Mouse (Mus musculus) stomach, postnatal 0 days (tissue): Measurements from ENCODE around the gene Ddb1. TPM values are rescaled to one million over a fixed set of nuclear protein-coding genes. Genes with fewer than 3 reads are reported as not detected.
A peak's percentile ranks its signal among the peaks of the same experiment; 100 is the strongest.

ENCODE experiments used
- ATAC-seq: fragments of 200-750 bp; cut with Nextera tagmentation; 2 replicates; pipeline ENCODE4 v1.8.0; 2017; ENCODE audit not compliant: low FRiP score, low TSS enrichment
- DNase-seq: peaks from one replicate; pipeline ENCODE4 v3.0.0-alpha.2; 2016; ENCODE audit warnings: low spot score
- H3K27ac ChIP-seq: fragments of 300-500 bp; sonication (generic); replicated peaks from 2 replicates; pipeline ENCODE4 v1.5.1; 2014; ENCODE audit warnings: mild to moderate bottlenecking, control low read depth
- H3K27me3 ChIP-seq: fragments of 300-500 bp; sonication (generic); 2 replicates; pipeline ENCODE4 v1.6.1; 2014; ENCODE audit warnings: low read length; ENCODE audit not compliant: control insufficient read depth, insufficient read depth
- H3K36me3 ChIP-seq: fragments of 300-500 bp; sonication (generic); 2 replicates; pipeline ENCODE4 v1.6.1; 2014; ENCODE audit warnings: low read length, mixed read lengths; ENCODE audit not compliant: control insufficient read depth, insufficient read depth
- H3K4me1 ChIP-seq: fragments of 300-500 bp; sonication (generic); replicated peaks from 2 replicates; pipeline ENCODE4 v1.6.1; 2014; ENCODE audit warnings: antibody characterized with exemption; ENCODE audit not compliant: control insufficient read depth, insufficient read depth
- H3K4me2 ChIP-seq: fragments of 300-500 bp; sonication (generic); replicated peaks from 2 replicates; pipeline ENCODE4 v1.6.1; 2014; ENCODE audit warnings: low read depth, mild to moderate bottlenecking, control low read depth, moderate library complexity
- H3K4me3 ChIP-seq: fragments of 300-500 bp; sonication (generic); 2 replicates; pipeline ENCODE4 v1.5.1; 2014; ENCODE audit warnings: low read depth, low read length, control low read depth
- H3K9ac ChIP-seq: fragments of 300-500 bp; sonication (generic); 2 replicates; pipeline ENCODE4 v1.6.1; 2014; ENCODE audit warnings: mild to moderate bottlenecking, low read length, control low read depth, mixed read lengths
- H3K9me3 ChIP-seq: fragments of 300-500 bp; sonication (generic); 2 replicates; pipeline ENCODE4 v1.6.1; 2016; ENCODE audit warnings: low read length; ENCODE audit not compliant: control insufficient read depth
- CTCF ChIP-seq: IDR thresholded peaks from 2 replicates; pipeline ENCODE4 v1.5.1; 2016; ENCODE audit warnings: antibody characterized with exemption, low read depth, mild to moderate bottlenecking, moderate library complexity
- EP300 ChIP-seq: optimal IDR thresholded peaks from 2 replicates; pipeline ENCODE3; 2016; ENCODE audit warnings: antibody characterized with exemption
- WGBS: fragments of 180-500 bp; shearing (Covaris S2); extraction: QIAGEN DNeasy Blood & Tissue Kit; methylation state at CpG from one replicate; pipeline ENCODE4 v1.1.7; 2014; 5-methylcytosine and 5-hydroxymethylcytosine counted together
- polyA plus RNA-seq: library from polyadenylated mRNA; unstranded; fragments of >200 nt; fragmentation: Nextera tagmentation; extraction: Ambion mirVana; gene quantifications from 2 replicates; pipeline ENCODE4 v1.2.1, GENCODE M21; 2015

Gene Ddb1
- polyA plus RNA-seq, 1 experiment from 2014 or later: 110 TPM

DNA sequence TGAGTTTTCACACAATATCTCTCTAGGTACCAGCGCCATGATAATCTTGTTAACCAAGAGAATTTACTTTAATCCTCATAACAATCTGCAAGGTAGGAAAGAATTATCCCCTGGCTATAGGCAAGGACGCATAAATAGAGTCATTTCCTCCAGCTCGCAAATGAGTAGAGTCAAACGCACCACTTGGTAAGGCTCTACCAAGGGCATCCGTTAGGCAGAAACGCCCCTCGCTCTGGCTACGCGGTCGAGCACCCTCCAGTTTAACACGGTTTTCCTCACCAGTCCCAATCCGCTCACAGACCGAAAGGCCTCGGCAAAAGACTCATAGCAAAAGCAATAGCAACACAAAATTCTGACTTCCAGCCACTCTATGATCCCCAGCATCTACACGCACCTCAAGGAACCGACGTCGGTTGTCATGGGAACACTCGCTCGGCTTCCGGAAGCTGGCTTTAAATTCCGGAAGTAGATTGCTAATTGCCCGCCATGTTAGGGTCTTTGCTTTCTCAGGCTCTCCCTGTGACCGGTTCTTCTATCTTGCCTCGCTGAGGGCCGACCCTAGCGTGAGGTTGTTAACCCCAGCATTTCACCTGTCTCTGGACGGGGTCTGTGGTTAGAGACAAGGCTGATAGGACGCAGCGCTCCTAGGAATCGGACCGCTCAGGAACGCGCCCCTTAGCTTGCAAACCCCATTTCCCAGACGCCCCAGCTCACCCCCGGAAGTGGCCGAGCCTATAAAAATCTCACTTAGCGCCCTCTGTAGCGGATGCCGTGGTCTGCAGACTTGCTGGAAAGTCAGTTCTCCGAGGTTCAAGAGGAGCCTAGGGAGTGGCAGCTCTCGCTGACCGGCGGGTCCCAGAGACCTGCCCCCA, 28.2 kb upstream of the Ddb1 start, which contains the start of the genes Cyb561a3 and Tmem138:
Cyb561a3 (plus strand) TSS at position 483 of the 872 bp plus-strand sequence.
Tmem138 (minus strand) TSS at position 673 of the 872 bp plus-strand sequence.
- Histone ChIP-seq H3K9ac (peak within 1 kb of the TSS; percentile 76), H3K4me3 (peak within 1 kb of the TSS; percentile 62), H3K27me3 (no peaks in the 10 kb centered on the region), H3K36me3 (peaks cover 4% of the 10 kb centered on the region; the same call in 1 of the 2 replicates), H3K27ac (peak within 1 kb of the TSS; percentile 31), H3K4me2 (peak within 1 kb of the TSS; percentile 88), H3K4me1 (no peaks in the 10 kb centered on the region), H3K9me3 (no peaks in the 10 kb centered on the region)
- under 1% methylated on average over 44 of the region's 44 CpGs for WGBS
- DNase-seq: peak; percentile 94
- TF ChIP-seq EP300 (no peak), CTCF (peak; percentile 78)
- peak; percentile 95 for ATAC-seq

DNA sequence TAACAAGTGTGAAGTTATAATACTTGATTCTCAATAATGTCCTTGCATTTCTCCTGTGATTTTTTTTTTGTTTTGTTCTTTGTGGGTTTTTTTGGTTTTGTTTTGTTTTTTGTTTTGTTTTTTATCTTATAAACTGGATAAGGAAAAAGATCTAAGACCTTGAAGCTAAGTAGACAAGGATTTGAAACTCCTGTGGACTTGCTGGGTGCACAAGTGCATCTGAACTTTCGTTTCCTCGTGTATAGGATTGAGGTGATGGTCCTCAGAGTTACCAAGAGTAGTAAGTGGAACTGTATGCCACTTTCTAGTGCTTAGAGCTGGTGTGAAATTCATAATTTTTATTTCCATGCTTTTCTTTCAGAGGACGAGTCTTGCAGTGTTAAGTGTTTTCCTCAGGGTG, 25.0 kb upstream of the Ddb1 start:
- no peak overlapping the region for H3K27ac ChIP-seq
- WGBS: 81% methylated on average over 3 of the region's 3 CpGs

DNA sequence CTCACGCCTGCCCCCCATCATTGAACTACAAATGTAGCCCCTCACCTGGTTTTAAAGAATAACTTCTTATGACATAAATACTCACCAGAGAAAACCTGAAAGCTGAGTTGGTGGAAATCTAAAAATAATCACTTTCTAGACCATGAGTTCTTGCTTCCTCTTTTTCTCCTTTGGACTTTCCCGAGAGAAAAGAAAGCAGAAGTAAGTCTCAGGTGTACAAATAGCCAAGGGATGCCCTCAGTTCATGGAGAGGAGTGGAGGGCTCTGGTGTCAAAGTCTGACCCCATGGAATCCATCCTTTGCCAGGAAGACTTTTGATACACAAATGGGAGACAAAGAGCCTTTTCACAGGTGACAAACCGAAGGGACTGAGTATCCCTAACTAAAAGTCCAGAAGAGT, 24.4 kb upstream of the Ddb1 start:
- ATAC-seq: no peak
- DNase-seq: no peak
- H3K9me3 ChIP-seq: no peaks in the 10 kb centered on the region
- no peak overlapping the region for H3K27ac ChIP-seq
- no peaks in the 10 kb centered on the region for H3K4me1 ChIP-seq
- no peak for TF ChIP-seq CTCF
- TF ChIP-seq EP300: no peak
- H3K27me3 ChIP-seq: no peaks in the 10 kb centered on the region
- H3K4me2 ChIP-seq: no peak overlapping the region
- H3K9ac ChIP-seq: no peak overlapping the region
- 81% methylated on average over 3 of the region's 3 CpGs for WGBS
- no peaks in the 10 kb centered on the region for H3K36me3 ChIP-seq
- H3K4me3 ChIP-seq: no peak overlapping the region

More for the DNA sequence above, 25.0 kb upstream of the Ddb1 start:
- Histone ChIP-seq H3K9me3 (no peaks in the 10 kb centered on the region), H3K4me1 (no peaks in the 10 kb centered on the region), H3K4me2 (no peak overlapping the region), H3K4me3 (no peak overlapping the region), H3K27me3 (no peaks in the 10 kb centered on the region), H3K36me3 (no peaks in the 10 kb centered on the region), H3K9ac (no peak overlapping the region)
- DNase-seq: no peak
- TF ChIP-seq EP300 (no peak), CTCF (no peak)
- no peak for ATAC-seq

DNA sequence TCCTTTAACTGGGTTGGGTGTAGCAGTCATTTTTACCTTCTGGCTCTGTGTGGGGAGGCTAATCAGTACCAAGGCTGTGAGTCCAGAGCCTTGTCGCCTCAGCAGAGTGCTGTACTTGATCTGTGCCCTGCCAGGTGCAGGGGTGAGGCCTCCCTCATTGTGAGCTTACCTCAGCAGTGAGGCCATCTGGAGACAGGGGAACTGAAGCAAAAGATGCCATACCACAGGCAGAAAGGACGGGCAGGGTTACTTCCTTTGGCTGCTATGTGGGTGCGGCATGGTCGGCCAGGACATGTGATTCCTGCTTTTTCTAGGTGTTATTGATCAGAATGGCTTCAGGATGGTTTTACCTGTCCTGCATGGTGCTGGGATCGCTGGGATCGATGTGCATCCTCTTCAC, 23.1 kb upstream of the Ddb1 start:
- TF ChIP-seq EP300: no peak
- no peak for TF ChIP-seq CTCF
- H3K9ac ChIP-seq: no peak overlapping the region
- DNase-seq (no peak), ATAC-seq (no peak)
- H3K9me3 ChIP-seq: no peaks in the 10 kb centered on the region
- no peak overlapping the region for H3K4me2 ChIP-seq
- no peaks in the 10 kb centered on the region for H3K27me3 ChIP-seq
- no peak overlapping the region for H3K4me3 ChIP-seq
- no peaks in the 10 kb centered on the region for H3K36me3 ChIP-seq
- 87% methylated on average over 6 of the region's 6 CpGs for WGBS
- H3K4me1 ChIP-seq: no peaks in the 10 kb centered on the region
- no peak overlapping the region for H3K27ac ChIP-seq

DNA sequence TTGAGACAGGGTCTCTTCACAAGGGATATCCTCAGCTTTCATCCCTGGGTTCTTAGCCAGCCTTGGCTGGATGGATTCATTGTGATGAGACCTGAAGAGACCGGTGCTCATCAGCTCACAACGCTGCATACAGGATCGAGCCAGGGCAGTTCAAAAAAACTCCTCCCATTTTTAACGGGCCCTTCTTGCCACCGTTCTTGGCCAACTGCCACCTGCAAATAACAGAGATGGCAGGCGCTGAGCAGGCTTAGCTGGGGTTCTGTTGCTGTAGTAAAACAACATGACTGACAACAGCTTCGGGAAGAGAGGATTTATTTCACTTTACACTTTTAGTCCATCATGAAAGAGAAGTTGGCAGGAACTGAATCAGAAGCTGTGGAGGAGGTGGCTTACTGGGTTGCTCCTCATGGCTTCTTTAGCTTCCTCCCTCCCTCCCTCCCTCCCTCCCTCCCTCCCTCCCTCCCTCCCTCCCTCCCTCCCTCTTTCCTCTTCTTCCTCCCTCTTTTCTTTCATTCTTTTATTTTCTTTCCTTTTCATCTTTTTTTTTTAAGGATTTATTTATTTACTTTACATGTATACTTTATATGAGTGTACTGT, 21.5 kb upstream of the Ddb1 start:
- Histone ChIP-seq H3K27me3 (no peaks in the 10 kb centered on the region), H3K27ac (no peak overlapping the region), H3K4me2 (no peak overlapping the region), H3K9ac (no peak overlapping the region), H3K9me3 (no peaks in the 10 kb centered on the region), H3K4me3 (no peak overlapping the region), H3K36me3 (no peaks in the 10 kb centered on the region), H3K4me1 (no peaks in the 10 kb centered on the region)
- no peak for DNase-seq
- no peak for ATAC-seq
- WGBS: 59% methylated on average over 7 of the region's 7 CpGs
- no peak for TF ChIP-seq CTCF
- no peak for TF ChIP-seq EP300

DNA sequence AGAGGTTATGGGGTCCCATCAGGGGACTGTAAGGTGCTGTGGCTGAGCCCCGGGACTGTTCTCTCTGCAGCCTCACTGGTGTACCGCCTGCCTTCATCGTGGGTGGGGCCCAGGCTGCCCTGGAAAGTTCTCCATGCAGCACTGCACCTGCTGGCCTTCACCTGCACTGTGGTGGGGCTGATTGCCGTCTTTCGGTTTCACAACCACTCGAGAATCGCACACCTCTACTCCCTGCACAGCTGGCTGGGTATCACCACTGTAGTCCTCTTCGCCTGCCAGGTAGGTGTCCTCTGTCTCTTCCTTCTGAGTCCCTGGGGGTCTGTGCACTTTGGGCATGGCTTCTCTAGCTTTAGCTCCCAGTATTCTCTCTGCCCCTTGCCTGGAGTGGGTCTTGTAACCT, 20.0 kb upstream of the Ddb1 start:
- H3K36me3 ChIP-seq: no peaks in the 10 kb centered on the region
- no peaks in the 10 kb centered on the region for H3K9me3 ChIP-seq
- H3K4me3 ChIP-seq: no peak overlapping the region
- DNase-seq (no peak), ATAC-seq (peak; percentile 49; the same call in 1 of the 2 replicates)
- H3K27me3 ChIP-seq: no peaks in the 10 kb centered on the region
- H3K9ac ChIP-seq: no peak overlapping the region
- TF ChIP-seq CTCF (no peak), EP300 (no peak)
- WGBS: 84% methylated on average over 8 of the region's 8 CpGs
- no peak overlapping the region for H3K4me2 ChIP-seq
- no peak overlapping the region for H3K27ac ChIP-seq
- no peaks in the 10 kb centered on the region for H3K4me1 ChIP-seq
